9 mouse cellular contexts compared by ENCODE assay signal in genomic region chr4:99572841-99573642, GRCm38 (mm10).
A peak's percentile ranks its signal among the peaks of the same experiment; 100 is the strongest.
DNase-seq lines count a peak whose midpoint lies in the region; ATAC-seq and TF ChIP-seq lines count a peak whose summit lies in the region.
"Had no signal": no experiment of that assay in that cellular context is flagged by ENCODE, and none has a peak within 500 bp of the region (broad histone marks: within the 10 kb centered on the region; RNA-seq: fewer than 3 reads in every experiment).

No protein-coding gene starts in this region.

- no peak for TF ChIP-seq CTCF in layer of hippocampus, adult 2 months (conservative IDR thresholded peaks at IDR 0.05)

- 3% methylated on average over 33 of the region's 33 CpGs for WGBS in embryonic facial prominence, embryonic 10.5 days
- 5% methylated on average over 33 of the region's 33 CpGs for WGBS in heart, embryonic 11.5 days (ENCODE audit: insufficient replicate concordance)

- H3K4me1 ChIP-seq in embryonic facial prominence, embryonic 10.5 days: peaks cover 13% of the 10 kb centered on the region
- H3K4me1 ChIP-seq in heart, embryonic 11.5 days (ENCODE audit: control insufficient read depth, insufficient read depth, low read length): no peaks in the 10 kb centered on the region

- H3K27me3 ChIP-seq in embryonic facial prominence, embryonic 10.5 days (replicated peaks; ENCODE audit: low read depth, poor library complexity, severe bottlenecking): peaks cover 95% of the 10 kb centered on the region
- H3K27me3 ChIP-seq in heart, embryonic 11.5 days (ENCODE audit: control insufficient read depth, insufficient read depth, low read length): peaks cover 3% of the 10 kb centered on the region; the same call in 1 of the 2 replicates
- H3K27me3 ChIP-seq: CH12.LX had no signal

- no peaks in the 10 kb centered on the region for H3K36me3 ChIP-seq in embryonic facial prominence, embryonic 10.5 days (replicated peaks)
- H3K36me3 ChIP-seq in heart, embryonic 11.5 days (ENCODE audit: control insufficient read depth, insufficient read depth, low read length): no peaks in the 10 kb centered on the region

- H3K9ac ChIP-seq in heart, embryonic 11.5 days (ENCODE audit: low read depth, low read length): no peak overlapping the region

- no peak for ATAC-seq in heart, embryonic 11.5 days (replicated peaks; ENCODE audit: insufficient number of reproducible peaks, low FRiP score, low TSS enrichment)

- H3K9me3 ChIP-seq in embryonic facial prominence, embryonic 10.5 days: peaks cover 5% of the 10 kb centered on the region
- H3K9me3 ChIP-seq in heart, embryonic 11.5 days (replicated peaks; ENCODE audit: control insufficient read depth, low read length): peaks cover 4% of the 10 kb centered on the region; the same call in 1 of the 2 replicates

- peak overlapping the region; percentile 67 for H3K4me2 ChIP-seq in heart, embryonic 11.5 days

- peak; percentile 12 for DNase-seq in left cerebral cortex, adult 18-20 months (ENCODE audit: low spot score in 2 of 2)
- DNase-seq in left cerebral cortex, adult 11 months (ENCODE audit: low spot score): no peak
- peak; percentile 65 for DNase-seq in embryonic facial prominence, embryonic 10.5 days (ENCODE audit: low spot score)
- peak; percentile 2 to 15 for DNase-seq in layer of hippocampus, adult 2 months (ENCODE audit: low spot score in 2 of 2)
- DNase-seq in lung, postnatal 14 days: peak; percentile 2
- peak; percentile 53 for DNase-seq in right cerebral cortex, postnatal 4 days
- DNase-seq in B cell, adult 2 months: no peak

- H3K4me3 ChIP-seq in embryonic facial prominence, embryonic 10.5 days: peak overlapping the region; percentile 51
- H3K4me3 ChIP-seq in heart, embryonic 11.5 days (ENCODE audit: low read depth, low read length): peak overlapping the region; percentile 33
- peak overlapping the region; percentile 32 for H3K4me3 ChIP-seq in layer of hippocampus, adult 2 months

- H3K27ac ChIP-seq in embryonic facial prominence, embryonic 10.5 days (replicated peaks): no peak overlapping the region; the same call in 1 of the 2 replicates
- no peak overlapping the region for H3K27ac ChIP-seq in heart, embryonic 11.5 days (ENCODE audit: low read depth, low read length)
- no peak overlapping the region for H3K27ac ChIP-seq in layer of hippocampus, adult 2 months

Comparison
In these comparisons a context has a peak if more than half of its experiments do, and no peak if none do; other contexts are left out.
1. DNase-seq: peak in left cerebral cortex, adult 18-20 months (2 of 2), embryonic facial prominence, embryonic 10.5 days (single experiment), layer of hippocampus, adult 2 months (2 of 2), lung, postnatal 14 days (single experiment) and right cerebral cortex, postnatal 4 days (single experiment); none in left cerebral cortex, adult 11 months (single experiment) and B cell, adult 2 months (0 of 2).
2. Peak in every context shown above with its lines, with median percentiles within 50 percentile points of each other: H3K4me3 ChIP-seq.